Mouse (Mus musculus) cerebellum, postnatal 14 days (tissue): ENCODE measurements at regions not wholly inside any gene's neighbourhood (a gene's known extent, or its start where the extent isn't known, plus 50 kb on each side); places are given as distances from the start of the nearest gene placed in this dataset.

ENCODE experiments used
- DNase-seq, 2 experiments: peaks; one replicate each; pipeline ENCODE4 v3.0.0; 2021; ENCODE audit warnings: mixed read lengths in 2 of 2

DNA sequence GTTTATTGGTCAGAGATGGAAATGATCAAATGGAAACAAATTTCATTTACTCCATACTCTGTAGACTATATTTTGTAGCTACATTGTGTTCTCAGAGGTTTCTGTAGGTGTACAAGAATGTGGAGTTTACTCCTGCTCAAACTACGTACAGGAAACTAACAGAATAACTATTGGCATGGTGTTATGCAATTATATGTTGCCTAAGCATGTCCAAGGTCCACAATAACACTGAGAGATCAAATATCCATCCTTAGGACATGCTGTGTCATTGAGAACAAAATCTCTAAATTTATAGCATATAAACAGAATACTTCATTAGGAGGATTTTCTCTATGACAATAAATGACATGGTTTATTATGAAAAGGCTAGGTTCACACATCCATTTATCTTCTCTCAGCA is 400.3 kb downstream of the Fam198b start:
- DNase-seq, result no peak

DNA sequence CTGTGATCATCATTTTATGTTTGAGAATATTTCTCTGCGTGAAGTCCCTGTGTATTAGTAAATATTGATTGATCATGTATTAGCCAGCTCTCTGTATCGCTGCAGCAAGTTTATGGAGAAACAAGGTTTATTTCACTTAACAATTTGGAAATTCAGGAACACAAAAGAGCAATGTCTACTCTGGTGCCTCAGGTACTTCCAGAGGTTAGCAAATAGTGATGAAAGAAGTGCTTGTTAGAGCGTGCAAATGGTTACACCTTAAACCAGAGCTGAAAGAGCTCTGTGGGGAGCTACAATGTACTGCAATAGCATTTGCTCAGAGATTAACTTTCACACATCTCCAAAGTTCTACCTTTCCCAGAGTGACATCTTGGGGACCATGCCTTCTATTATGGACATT is 400.9 kb downstream of the Fam198b start:
- DNase-seq, result no peak

DNA sequence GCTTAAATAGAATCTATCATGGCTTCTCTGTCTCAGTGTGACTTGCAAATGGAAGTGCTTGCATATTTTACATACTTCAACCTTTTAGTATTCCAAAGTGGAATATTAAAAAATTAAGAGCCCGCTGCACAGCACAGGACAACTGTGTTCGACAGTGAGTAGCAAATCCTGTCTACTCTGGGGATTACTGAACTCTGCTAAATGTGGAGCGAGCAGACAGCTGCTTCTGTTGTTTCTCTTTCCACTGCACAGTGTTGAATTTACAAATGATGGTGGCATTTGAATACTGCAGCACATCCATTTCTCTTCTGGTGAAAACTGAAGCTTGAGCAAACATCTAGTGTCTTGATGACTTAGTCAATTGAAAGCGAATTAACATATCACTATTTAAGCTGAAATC is 409.2 kb downstream of the Fam198b start:
- no peak for DNase-seq

DNA sequence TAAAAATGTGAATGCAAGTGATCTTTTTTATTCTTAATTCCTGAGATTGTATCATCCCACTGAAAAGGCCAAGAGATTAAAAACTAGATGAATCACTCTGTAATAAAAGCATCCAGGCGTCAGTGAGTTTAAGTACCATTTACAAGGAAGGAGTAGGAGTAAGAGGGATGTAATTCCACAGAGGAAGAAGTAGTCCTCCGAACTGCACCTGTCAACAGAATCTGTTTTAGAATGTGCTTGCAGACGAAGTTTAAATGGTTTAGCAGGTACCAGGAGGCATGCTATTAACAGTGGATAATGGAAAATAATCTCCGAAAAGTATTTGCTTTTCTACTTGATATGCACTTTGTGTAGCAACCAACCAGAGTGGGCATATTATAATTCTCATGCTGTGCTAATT is 423.3 kb downstream of the Fam198b start:
- no peak for DNase-seq

DNA sequence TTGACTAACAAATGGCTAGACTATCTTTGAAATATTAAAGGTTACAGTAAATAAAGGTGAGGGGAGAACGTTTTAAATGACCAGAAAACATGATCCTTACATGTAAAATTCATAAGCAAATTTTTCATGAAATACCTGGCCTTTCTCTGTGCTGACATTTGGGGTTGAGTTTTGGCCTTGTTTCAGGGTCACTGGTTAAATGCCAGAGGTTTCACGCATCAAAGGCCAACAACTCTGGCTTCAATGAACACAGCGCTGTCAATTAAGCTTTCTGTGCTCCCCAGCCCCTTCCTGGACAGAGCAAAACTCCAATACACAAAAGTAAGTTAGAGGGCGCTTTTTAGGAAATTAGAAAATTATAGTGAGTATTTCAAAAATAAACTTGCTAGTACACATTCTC is 425.6 kb downstream of the Fam198b start:
- peak in 1 of 2 experiments; percentile 3 for DNase-seq

DNA sequence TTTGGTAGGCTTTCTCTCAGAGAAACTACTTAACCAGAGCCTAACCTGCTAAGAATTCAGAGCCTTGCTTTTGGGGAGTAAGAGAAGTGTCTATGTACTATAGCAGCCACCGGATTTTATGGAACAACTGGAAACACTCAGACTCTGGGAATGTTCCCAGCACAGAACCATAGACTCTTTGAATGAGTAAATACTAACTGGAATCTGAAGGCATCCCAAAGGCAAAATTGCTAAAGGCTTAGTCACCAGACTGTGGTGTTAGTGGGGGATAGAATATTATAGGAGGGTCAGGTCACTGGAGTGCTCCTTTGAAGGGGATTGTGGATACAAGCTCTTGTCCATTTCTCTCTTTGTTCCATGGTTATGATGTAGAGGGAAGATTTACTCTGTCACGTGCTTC is 427.4 kb downstream of the Fam198b start:
- DNase-seq, result no peak

DNA sequence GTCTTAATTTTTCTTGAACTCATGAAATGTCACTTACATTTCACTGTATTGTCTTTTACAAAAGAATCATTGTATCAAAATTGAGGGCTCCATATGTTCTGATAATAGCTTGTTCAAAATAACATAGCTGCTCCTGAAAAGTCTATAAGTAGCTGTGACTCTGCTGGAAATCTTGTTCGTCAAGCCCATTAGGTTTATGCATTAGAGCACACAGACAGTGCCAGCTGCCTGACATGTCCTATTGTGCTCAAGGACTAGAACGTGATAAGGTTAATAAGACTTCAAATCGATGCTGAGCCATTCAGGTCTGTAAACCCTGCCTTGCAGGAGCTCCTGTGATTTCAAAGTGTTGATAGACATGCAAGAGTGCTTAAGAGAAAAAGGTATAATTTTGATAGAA is 438.0 kb downstream of the Fam198b start:
- no peak for DNase-seq

DNA sequence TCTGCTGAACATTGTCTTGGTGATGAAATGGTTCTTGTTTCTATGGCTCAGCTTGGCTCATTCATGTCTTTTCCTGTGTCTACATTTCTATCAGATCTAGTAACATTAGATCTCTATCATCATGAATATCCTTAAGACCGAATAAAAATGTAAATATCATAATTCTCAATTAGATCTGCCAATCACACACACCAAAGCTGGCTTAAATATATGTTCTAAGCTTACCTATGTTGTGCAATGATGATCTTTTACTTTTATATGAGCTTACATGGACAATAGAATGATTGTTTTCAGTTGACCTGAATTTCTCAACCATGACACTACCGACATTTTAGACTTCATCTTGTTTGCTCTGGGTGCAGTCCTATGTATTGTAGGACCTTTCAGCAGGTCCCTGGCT is 440.4 kb downstream of the Fam198b start:
- DNase-seq, result no peak

DNA sequence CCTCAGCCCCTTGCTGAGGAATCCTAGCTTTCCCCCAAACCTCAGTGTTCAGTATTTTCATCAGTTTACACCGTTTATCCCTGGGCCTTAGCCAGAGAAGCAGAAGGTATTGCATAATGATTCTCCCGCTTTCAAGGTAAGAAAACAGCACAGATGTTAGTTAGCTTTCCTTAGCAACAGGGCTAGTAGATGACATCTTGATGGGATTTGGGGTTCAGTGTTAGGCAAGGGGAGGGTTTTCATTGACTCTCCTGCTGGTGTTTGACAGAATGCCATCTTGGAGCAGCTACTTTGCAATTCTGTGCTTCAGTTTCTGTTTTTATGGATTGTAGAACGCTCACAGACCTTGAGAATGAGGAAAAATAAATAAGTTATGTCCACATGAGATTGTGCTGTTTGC is 447.4 kb downstream of the Fam198b start:
- DNase-seq, result no peak

DNA sequence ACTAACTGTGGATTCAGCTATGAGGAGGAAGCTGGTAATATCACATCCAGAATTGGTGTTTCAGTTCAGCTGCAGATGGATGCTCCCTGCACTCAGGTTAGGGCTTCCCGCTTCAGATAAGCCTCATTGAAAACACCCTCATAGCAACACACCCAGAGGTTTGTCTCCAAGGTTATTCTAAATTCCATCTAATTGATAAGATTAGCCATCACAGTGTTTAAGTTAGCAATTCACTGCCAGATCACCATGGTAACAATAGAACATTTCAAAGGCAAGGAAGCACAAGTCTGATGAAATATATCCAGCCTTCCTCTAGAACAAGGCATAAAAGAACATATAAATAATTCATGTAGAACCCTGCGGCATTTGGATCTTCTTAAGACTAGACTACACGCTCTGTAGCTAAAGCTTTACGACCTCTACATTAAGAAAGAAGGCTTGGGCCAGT is 450.1 kb downstream of the Fam198b start:
- DNase-seq, result no peak

DNA sequence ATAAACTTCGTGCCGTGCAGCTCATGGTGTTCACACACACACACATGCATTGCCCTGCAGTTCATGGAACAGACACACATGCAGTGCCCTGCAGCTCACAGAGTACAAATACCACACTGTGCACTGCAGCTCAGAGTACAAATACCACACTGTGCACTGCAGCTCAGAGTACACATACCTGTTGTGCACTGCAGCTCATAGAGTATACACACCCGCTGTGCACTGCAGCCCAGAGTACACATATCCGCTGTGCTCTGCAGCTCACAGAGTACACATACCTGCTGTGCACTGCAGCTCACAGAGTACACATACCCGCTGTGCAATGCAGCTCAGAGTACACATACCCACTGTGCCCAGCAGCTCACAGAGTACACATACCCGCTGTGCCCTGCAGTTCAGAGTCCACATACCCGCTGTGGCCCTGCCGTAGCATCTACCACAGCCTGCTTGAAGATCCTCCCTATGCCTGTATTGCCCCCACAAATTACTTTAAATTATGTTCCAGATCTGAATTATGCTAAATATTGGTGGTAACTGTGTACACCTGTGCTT is 451.9 kb downstream of the Fam198b start:
- DNase-seq, result no peak

DNA sequence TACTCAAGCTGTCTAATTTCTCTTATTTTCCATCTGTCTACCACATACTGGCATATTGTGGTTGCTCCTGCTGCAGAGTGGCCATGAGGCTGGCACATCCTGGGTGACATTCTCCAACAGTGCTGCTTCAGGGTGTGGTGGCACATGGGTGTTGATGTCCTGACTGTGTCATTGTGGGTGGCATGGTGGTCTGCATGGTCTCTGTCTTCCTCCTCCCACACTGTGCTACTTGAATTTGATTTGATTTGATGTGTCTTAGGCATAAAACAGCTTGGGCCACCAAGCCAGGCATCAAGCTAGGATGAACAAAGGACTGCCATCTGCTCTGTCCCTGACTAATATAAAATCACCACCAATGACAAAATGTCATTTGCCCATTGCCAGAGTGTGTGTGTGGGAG is 434.7 kb downstream of the Gria2 start:
- DNase-seq, result peak; percentile 41 to 57

DNA sequence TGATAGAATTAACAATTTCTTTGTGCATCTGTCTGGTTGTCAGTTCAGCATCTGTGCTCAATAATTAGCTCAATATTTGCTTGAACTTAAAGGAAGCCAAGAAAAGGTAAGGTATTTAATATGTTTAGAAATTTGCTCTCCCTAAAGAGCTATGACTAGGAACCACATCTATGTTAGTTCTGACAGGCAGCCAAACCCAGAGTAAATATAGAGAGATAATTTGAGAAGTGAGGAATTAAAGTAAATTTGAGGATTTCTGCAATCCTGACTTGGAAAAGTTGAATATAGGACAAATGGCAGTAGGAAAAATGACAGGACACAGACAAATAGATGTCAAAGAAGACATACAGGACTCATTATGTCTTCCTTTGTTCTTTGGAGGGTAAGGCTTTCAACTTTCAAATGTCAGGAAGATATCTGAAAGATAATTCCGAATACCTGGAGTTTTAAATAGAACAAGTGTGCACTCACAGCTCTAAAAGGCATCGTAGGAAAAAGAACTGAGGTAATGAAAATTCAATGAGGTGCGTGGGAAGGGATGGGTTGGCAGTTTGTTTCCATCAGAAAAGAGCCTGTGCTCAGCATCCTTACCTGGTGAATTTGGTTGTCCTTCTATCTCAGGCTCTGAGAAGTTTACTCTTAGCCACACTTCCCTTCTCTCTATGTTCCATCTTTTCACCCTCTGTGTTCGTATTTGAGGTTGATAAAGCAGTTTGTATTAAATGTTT is 433.3 kb downstream of the Gria2 start:
- DNase-seq, result no peak

DNA sequence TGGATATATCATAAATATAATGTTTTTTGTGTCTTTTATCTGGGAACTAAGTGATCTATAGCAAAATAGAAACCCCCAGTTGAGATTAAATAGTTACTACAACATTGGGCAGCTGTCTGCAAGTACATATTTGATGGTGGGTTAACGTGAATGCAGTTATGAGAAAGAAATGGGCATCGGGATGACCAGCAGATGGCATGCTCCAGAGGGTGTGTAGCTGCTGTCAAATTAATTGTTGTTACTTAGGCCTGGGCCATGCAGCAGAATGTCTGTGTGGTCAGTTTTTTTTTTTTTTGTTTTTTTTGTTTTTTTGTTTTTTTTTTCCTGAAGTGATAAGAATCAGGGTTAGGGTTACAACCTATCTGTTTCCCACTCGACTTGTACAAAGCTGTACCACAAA is 430.2 kb downstream of the Gria2 start:
- peak; percentile 63 to 73 for DNase-seq

DNA sequence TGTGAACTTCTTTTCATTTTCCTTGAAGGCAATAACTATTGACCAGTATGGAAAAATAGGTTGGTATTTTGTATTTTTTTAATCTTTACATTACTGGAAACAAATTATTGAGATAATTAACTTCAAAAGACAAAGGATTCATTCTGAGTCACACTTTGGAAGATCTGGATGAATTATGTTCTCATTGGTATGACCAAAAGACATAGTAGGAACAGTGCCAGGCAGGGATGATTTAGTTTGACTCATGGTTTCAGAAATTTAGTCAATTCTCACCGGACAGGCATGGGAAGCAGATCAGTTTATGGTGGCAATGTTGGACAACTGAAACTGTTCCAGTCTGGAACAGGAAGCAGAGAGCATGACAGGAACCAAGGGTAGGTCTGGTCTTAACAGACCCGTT is 416.6 kb downstream of the Gria2 start:
- DNase-seq, result no peak

DNA sequence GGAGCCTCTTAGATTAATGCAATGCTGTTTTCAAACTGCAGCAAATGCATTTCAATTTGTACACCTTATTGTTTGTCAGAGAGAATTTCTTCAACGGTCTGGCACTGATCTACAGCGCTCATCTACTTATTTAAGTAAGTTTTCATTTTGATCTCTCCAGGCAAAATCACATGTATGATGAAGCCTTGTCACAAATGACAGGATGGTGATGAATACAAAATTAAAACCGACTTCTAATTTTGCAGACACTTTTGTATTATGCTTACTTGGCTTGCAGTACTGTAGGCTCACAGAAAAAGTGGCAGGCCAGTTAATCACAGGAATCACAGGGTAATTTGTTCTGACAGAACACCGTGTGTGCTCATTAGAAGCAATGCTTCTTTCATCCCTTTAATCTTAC is 406.4 kb downstream of the Gria2 start:
- DNase-seq, result peak; percentile 12 to 53

DNA sequence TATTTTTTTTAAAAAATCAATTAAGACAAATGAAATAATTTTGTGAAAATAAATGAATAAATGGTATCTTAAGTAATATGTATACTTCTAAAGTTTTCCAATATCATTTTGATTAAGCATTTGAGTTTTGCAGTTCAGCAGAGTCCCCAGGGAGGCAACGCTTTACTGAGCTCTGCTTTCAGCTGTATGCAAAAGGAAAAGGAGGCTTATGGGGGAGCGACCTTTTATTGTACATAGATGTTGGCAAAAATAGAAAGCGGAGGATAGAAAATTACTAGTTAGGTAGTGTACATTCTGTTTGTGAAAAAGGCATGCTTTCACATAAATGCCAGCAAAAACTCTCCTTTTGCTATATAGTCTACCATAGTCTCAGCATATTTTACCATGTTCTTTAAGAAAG is 382.2 kb downstream of the Gria2 start:
- DNase-seq, result no peak

DNA sequence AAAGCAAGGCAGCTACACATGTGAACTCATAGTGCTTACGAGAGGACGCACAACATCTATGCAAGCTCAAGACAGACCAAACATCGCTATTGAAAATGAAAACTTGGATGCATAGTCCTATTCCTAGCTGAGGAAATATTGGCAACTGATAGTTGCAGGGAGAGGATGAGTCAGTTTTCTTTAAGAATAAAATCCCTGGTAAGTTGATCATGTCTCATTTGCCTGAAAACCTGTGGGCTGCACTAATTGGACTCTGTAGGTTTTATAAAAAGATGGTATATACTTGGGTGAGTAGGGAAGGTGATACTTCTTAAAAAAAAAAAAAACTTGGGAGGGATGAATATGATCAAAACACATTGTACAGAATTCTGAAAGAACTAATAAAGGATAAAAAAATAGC is 381.2 kb downstream of the Gria2 start:
- no peak for DNase-seq

DNA sequence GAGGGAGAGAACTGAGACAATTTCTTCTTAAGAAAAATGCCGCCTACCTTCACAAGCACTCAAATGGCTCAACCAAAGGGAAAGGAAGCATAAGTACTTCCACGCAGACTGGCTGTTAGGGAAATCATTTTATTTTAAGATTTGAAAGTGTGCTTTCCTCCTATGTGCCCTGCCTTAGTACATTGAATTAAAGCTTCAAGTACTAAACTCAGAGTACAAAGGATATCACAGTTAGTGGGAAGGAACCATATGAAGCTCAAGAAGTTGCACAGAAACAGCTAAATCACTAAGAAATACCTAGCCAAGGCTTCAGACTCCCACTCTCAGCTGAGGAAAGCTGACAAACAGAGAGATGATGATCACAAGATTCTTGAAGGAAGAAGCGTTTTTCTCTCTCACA is 380.5 kb downstream of the Gria2 start:
- DNase-seq, result no peak

DNA sequence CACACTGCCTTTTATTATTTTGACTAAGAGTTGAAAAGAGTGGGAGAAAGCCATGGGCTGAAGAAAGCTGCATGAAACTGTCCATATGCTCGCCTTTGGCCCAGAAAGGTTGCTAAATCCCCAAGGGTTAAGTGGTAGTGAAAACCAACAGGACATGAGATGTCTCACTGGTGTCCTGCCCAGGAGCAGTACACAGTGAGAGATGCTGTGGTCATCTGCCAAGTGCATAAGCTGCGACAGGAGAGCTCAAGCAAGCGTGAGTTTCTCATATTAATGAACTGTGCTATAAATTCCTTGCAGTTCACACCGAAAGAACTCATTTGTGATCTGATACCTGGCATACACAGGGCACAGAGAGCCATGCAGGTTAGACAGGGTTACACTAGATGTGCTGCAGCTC is 380.0 kb downstream of the Gria2 start:
- DNase-seq, result peak; percentile 22 to 63
